Mouse (Mus musculus): ENCODE measurements around the gene Ubac2.

GRCm38 (mm10) chr14:121960031-121960430 is 81.6 kb downstream of the Ubac2 start:
- TF ChIP-seq CTCF (IDR thresholded peaks at IDR 0.05) (no peak), EP300 (IDR thresholded peaks at IDR 0.05) (no peak)

All from lung, postnatal 0 days (tissue).